Mouse (Mus musculus) adrenal gland (tissue): ENCODE measurements at regions not wholly inside any gene's neighbourhood (a gene's known extent, or its start where the extent isn't known, plus 50 kb on each side); places are given as distances from the start of the nearest gene placed in this dataset.

ENCODE experiments used
- intact Hi-C: fragments of 180-260 bp; cut with DNase I; formaldehyde crosslinking; loops from one replicate; pipeline ENCODE4 v1.15.1; 2025

- intact Hi-C loops: no loop called here
Observed at GRCm38 (mm10) chr9:61084655-61085230, 287.4 kb upstream of the Tle3 start.

DNA sequence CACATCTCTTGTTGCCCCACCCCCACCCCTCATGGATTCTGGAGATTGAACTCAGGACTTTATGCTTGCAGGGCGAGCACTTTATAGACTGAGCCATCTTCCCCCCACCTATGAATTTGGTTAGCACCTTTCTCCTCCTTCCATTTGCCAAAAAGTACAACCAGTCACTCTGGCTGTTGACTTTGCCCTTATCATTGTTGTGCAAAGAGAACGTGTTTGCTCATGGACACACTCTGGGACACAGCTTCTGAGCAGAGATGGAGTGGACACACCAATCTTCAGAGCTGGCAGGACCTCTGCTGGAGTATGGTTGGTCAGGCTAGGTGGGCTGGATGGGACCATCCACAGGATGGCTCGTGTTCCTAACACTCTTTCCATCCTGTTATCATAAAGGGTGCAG lies 285.1 kb upstream of the Tle3 start:
- intact Hi-C loops: no loop called here

DNA sequence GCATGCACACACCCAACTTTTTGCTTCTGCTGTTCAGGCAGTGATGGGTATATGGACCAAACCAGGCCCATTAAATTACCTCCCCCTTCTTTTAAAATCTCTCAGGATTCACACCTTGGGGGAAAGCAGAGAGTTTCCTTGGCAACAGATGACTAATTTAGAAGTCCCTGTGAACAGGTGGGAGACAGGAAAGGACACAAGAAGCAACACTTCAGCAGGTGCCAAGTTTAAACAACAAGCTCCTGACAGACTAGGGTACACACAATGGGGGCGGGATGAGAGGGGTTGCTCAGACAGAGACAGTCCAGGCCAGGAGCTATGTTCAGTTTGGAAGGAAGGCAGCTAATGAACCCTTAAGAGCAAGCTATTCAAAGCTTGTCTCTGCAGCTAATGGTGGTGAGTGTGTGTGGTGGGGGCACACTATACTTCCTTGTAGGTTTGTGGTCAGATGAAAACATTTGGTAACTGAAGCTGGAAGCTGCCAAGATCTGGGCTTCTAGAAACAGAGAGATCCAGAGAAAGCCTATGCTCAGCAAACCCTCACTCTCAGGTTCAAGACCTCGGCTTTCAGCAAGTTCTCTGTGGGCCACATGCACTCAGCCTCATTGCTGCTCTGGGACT lies 283.0 kb upstream of the Tle3 start:
- intact Hi-C loops: no loop called here

DNA sequence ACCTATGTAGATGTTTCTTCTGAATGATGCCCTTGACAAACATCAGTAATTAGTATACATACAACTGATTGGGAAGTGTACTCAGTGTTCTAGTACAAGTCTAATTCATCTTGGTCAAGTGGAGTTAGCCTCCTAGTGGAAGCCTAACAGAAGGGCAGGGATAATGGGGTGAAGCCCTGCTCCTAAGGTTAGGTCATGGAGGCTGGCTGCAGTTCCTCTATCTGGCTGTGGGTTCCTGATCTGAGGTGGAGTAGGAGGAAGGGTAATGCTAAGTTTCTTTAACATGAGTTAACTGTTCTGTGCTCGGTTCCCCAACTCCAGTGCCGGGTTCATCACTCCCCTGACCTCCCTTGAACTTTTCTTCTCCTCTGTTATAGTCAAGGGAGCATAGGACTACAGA lies 281.1 kb upstream of the Tle3 start:
- intact Hi-C loops: no loop called here

DNA sequence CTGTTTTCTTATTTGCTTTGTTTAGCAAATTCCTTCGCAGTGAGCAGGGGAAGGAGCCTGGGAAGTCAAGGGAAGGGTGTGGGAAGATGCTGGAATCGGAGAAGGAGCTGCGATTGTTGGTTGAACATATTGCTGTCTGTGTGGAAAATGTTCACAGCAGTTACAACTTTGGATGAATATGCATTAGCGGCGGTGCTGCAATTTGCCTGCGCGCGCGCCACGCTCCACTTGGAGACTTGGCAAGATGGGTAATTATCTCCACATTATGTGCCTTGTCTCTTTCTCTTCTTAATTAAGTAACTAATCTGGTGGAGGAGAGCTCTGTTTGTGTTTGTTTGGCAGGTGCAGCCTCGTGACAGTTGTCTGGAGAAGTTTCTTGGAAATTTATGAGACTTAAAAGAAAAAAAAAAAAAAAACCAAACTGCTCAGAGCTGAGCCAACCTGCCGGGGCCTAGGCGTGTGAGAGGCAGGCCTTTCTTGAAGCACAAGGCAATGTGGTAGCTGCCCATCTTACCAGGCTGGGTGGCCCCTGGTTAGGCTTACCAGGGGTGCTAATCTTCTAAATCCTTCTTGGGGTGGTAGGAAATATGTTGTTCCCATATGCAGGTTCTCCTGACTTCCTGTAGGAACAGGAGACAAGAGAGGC lies 279.2 kb upstream of the Tle3 start:
- intact Hi-C loops: no loop called here

DNA sequence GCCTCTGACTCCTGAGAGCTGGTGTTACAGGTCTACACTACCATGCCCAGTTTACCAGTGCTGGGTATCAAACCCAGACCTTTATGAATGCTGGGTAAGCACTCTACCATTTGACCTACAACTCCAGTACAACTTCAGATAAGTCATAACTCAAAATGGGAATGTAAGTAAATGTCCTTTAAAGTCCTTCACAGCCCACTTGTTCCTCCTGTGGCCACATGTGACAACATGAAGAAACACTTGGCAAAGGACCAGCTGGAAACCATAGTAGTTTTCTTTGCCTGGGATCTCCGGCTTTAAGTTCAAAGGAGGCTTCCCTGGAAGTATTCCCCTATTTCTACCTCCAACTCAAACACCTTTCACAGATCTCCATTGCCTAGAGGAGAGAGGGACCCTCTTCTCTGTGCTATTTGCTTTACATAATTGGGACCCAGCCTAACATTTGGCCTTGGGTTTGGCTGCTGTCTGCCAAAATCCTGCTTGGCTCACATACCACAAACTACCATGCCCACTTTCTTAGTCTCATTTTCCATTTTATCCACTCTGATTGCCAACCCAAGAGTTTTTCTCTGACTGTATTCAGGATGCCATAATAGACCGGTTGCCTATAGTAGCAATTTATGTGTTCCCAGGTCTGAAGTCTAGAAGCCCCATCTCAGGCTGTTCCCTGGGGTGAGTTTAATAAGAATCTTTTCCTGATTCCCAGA lies 276.9 kb upstream of the Tle3 start:
- intact Hi-C loops: no loop called here

DNA sequence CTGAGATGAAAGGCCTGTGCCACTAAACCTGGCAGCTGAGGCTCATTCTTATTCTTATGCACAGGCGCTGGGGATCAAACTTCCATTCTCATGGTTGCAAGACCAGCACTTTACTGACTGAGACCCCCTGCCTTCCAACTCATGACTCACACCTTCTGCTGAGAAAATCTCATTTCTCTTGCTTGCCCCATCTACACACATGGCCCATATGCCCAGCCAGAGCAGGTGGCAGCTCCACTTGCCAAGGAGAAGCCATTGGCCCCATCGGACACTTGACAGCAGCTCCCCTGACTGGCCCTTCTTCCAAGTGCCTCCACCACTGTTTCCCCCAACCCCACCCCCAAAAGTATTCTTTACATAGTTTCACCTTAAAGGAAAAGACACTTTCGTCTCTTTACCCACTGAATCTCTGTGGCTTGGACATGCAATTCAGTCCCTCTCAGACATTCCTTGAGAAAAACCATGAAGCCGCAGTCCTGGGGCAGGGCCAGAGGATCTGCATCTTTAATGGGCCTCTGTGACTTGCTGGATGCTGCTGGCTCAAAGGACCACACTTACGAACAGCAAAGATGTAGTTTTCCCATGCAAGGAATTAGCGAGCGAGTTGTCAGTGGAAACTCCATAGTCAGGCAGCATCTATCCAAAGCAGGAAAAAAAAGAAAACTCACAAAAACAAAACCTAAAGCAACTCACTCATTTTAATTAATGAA lies 270.3 kb upstream of the Tle3 start:
- intact Hi-C loops: no loop called here

- intact Hi-C loops: no loop called here
Observed at GRCm38 (mm10) chr9:61102451-61103358, 269.5 kb upstream of the Tle3 start.

GRCm38 (mm10) chr9:61105550-61106280 lies 266.5 kb upstream of the Tle3 start:
- intact Hi-C loops: no loop called here

- intact Hi-C loops: no loop called here
Observed at GRCm38 (mm10) chr9:61109519-61110285, 262.5 kb upstream of the Tle3 start.

DNA sequence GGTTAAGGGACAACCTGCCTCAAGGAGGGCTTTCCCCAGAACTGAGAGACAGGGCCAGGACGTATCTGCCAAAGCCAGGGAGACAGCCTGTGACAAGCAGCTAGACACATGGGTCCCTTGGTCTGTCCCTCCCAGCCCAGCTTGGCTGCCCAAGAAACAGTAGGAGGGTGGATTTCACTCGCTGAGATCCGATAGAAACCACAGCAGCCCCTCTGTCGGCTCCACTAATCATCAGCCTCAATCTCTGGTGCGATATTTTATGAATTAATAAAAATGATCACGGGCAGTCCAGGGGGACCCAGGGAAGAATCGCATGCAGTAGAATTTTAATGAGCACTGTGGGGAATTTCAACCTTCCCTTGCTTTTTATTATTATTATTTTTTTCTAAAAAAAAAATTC lies 261.0 kb upstream of the Tle3 start:
- intact Hi-C loops: no loop called here

DNA sequence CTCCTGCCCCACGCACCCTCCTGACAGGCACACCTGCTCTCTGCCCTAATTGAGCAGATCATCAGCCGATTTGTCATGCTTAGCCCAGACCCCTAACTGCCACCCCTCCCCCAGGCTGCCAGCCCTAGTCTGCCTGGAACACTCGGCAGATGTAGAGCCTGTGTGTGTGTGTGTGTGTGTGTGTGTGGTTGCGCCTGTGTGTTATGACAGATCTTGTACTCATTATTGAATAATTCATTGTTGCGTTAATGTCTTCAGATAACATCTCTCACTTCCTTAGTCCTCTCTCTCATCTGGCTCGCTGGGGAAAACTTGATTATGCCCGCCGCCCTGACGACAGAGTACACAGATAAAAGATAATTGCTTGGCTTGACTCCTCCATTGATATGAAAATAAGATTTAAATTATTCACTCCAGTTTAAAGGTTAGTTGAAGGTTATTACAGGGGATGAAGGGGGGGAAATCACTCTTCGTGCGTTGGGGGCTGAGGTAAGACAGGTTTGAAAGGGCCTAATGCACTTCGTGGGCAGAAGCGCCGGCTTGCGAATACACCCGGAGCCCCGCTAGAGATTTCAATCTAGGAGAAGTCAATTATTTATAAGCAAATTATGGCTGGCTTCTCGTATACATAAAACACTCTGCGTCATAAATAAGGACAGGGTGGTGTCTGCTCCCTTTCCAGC lies 260.3 kb upstream of the Tle3 start:
- intact Hi-C loops: no loop called here

DNA sequence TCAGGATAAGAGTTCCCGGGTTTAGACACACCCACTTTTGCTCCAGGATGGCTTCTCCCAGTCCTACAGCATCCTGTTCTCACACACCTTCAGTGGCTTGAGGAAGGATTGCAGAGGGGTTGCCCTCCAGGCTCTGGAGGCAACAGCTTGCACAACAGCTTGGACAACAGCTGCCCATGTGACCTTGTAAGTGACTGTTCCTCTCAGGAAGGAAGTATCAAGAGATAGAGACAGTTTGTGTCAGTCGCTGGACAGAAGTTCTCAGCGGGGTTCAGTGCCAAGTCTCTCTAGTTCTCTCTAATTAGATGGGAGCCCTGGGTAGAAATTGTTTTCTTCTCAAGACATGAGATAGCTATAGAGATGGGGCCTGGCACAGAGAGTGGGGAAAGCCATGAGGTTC lies 252.9 kb upstream of the Tle3 start:
- intact Hi-C loops: no loop called here

GRCm38 (mm10) chr9:61120531-61120930 lies 251.6 kb upstream of the Tle3 start:
- intact Hi-C loops: no loop called here

DNA sequence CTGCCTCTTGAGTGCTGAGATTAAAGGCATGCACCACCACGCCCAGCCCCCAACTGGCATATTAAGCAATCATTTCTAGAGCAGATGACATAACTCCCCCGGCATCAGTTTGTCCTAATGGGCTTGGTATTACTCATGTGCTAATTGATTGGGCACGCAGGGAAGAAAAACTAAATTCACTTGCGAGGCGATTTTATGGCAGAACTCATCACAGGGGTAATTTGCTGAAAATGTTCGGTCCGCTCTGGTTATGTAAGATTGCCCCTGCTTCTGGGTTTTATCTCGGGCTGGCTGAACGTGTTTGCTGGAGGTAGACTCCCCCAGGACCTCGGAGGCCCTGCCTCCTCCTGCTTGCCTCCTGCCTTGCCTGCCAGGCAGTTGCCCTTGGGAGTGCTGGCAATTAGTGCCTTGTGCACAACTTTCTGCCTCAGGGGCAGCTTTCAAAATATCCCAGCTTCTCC lies 251.2 kb upstream of the Tle3 start:
- intact Hi-C loops: no loop called here

- intact Hi-C loops: no loop called here
Observed at GRCm38 (mm10) chr9:61123431-61123830, 248.7 kb upstream of the Tle3 start.

- intact Hi-C loops: no loop called here
Observed at GRCm38 (mm10) chr9:61125769-61126168, 246.4 kb upstream of the Tle3 start.

GRCm38 (mm10) chr9:61128077-61128476 lies 244.1 kb upstream of the Tle3 start:
- intact Hi-C loops: no loop called here

DNA sequence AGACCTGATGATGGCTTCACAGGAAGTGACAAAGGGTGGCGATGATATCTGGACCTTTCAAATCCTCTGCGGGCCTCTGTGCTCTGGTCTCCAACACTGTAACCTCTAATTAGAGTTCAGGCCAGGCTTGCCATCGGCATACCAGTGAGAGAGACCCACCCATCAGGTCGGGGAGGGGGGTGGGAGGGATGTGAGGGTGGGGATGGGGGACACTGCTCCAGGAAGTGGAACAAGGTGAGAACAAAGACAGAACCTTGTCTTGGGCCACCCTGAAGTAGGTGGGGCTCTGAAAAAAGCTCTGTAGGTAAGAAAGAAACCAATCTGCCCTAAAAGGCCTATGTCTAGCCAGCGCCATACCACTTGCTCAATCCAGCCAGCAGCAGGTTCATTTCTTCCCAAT lies 243.0 kb upstream of the Tle3 start:
- intact Hi-C loops: no loop called here
